Mouse (Mus musculus): ENCODE data around the gene Lmo4. TPM values are rescaled to one million over a fixed set of nuclear protein-coding genes. Genes with fewer than 3 reads are reported as not detected.

The Lmo4 gene
- total and polyA plus RNA-seq, 3 experiments = 46.3 to 64.0 (median 57.6) TPM

DNA sequence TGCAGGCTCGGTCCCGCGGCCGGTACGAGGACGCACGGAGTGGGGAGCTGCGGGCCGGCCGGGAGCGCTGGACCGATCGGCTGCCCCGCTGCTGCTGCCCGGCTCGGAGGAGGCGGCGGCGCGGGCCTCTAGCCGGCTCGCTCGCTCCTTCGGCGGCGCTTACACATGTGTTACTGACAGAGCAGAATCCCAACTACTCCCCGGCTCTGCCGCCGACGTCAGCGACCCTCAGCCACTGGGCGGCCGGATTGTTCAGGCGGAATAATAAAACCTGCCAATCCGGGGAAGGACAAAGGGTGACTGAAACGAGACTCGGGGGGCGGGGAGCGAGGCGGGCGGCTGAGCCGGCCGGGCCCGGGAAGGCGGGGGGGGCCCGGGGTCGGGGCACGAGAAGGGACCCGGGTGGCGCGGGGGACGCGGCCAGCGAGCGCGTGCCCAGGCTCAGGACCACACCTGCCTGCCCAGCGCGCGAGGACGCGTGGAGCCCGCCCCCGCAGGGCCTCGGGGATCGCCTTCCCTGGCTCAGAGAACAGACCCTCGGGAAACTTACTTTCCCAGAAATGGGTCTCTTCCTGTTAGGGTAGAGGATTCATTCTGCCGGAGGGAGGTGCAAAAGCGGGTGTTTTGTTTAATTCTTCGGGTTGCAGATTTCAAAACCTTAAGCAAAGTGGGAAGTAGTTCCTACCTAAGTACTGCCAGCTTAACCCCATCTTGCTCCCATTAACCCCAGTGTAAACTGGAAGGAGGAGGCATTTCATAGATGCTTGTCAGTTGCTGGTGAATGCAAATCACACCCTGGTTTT is 532 bp upstream of the Lmo4 start (continued):
- TF ChIP-seq SIN3A (IDR thresholded peaks at IDR 0.05; ENCODE audit: low read length) (peak; percentile 93), MEF2A (IDR thresholded peaks at IDR 0.05; ENCODE audit: borderline replicate concordance, low read depth, low read length) (peak; percentile 78), EP300 (IDR thresholded peaks at IDR 0.05; ENCODE audit: low read length) (no peak), NRF1 (IDR thresholded peaks at IDR 0.05; ENCODE audit: low read depth, low read length) (0 out of 2 replicates have a peak, but pooled peaks have one; percentile 18), JUN (IDR thresholded peaks at IDR 0.05; ENCODE audit: insufficient read depth, low read depth, low read length) (no peak), ETS1 (conservative IDR thresholded peaks at IDR 0.05; ENCODE audit: low read depth, low read length) (peak; percentile 24; the same call in 1 of the 2 replicates), MAZ (IDR thresholded peaks at IDR 0.05; ENCODE audit: low read depth, low read length) (peak; percentile 92), POLR2AphosphoS2 (IDR thresholded peaks at IDR 0.05; ENCODE audit: low read depth, low read length) (no peak), KAT2A (IDR thresholded peaks at IDR 0.05; ENCODE audit: insufficient replicate concordance, low read length) (0 out of 2 replicates have a peak, but pooled peaks have one; percentile 54)

DNA sequence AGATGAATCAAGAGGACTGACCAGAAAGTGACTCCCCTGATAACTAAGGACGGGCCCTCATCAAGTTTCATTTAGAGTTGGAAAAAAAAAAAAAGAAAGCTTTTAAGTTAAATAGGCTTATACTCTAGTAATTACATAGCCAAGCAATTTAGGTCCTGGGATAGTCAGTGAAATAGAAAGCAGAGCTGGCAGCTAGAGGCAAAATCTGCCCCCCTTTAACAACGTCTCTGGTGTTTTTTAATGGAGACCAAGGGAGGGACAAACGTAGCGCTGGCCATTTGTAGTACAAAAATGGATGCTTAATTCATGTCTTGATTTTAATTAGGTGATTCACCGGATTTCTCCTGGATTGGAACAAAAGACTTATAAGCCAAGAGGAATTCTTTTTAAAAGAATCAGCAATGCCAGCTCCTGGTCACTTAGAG is 1.0 kb downstream of the Lmo4 start:
- H3K27ac ChIP-seq (ENCODE audit: insufficient read depth, low read depth) = peak overlapping the region; percentile 73
- TF ChIP-seq ZNF384 (IDR thresholded peaks at IDR 0.05; ENCODE audit: low read depth, low read length) (peak; percentile 66), SIN3A (IDR thresholded peaks at IDR 0.05; ENCODE audit: low read length) (peak; percentile 88; the same call in 1 of the 2 replicates), TCF12 (IDR thresholded peaks at IDR 0.05; ENCODE audit: low read depth, low read length) (peak; percentile 3; the same call in 1 of the 2 replicates), NELFE (IDR thresholded peaks at IDR 0.05; ENCODE audit: low read depth, low read length) (no peak), CHD1 (IDR thresholded peaks at IDR 0.05; ENCODE audit: low read depth, low read length) (peak; percentile 92; the same call in 1 of the 2 replicates)
- H3K79me2 ChIP-seq (replicated peaks; ENCODE audit: control insufficient read depth, extremely low read depth, insufficient read depth, poor library complexity, severe bottlenecking) = peaks cover 43% of the 10 kb centered on the region
- peak overlapping the region; percentile 93 for H3K4me2 ChIP-seq (ENCODE audit: insufficient read depth, low read depth, poor library complexity, severe bottlenecking)
- dilution Hi-C loops (cut with MboI; ENCODE audit: extremely low pct_ligation_motif_present, extremely low pct_unique_long_range_greater_than_20kb, low sequenced_read_pairs) = no loop called here
- in situ Hi-C loops (cut with MboI; ENCODE audit: low pct_ligation_motif_present, low pct_unique_long_range_greater_than_20kb, low sequenced_read_pairs) = loop anchor here (10.0 kb wide), 1 partner anchor 171 kb away; no protein-coding TSS in a partner anchor
- DNase-seq (ENCODE audit: extremely low read depth) = peak; percentile 52
- no peaks in the 10 kb centered on the region for H3K9me3 ChIP-seq (replicated peaks; ENCODE audit: low read length)
- peaks cover 2 to 26% of the 10 kb centered on the region in 2 experiments; a peak in 3 of 4 replicates for H3K4me1 ChIP-seq (ENCODE audit: control insufficient read depth in 1 of 2, insufficient read depth in 2 of 2)
- peak overlapping the region; percentile 88 for H3K9ac ChIP-seq (ENCODE audit: insufficient read depth, low read depth)
- no peaks in the 10 kb centered on the region for H3K27me3 ChIP-seq (replicated peaks)
- peaks cover 4 to 27% of the 10 kb centered on the region in 2 experiments for H3K36me3 ChIP-seq (replicated peaks in 1 of 2; ENCODE audit: control insufficient read depth in 1 of 2, insufficient read depth in 1 of 2, low read length in 1 of 2)
- peak overlapping the region; percentile 76 to 80 (median 77) for H3K4me3 ChIP-seq (replicated peaks in 1 of 3; ENCODE audit: low read depth in 2 of 3, low read length in 2 of 3, poor library complexity in 1 of 3)

Data from CH12.LX (cell line).